Mouse (Mus musculus) layer of hippocampus, adult 8-10 months (tissue): ENCODE measurements around the gene Olfr821. TPM values are rescaled to one million over a fixed set of nuclear protein-coding genes. Genes with fewer than 3 reads are reported as not detected.
"Not testable (repeated sequence)": the region's sequence is repeated elsewhere in the genome, so short reads cannot be mapped to it uniquely, and the experiment has no call there.

Experiments
- DNase-seq, 2 experiments: peaks; one replicate each; pipeline ENCODE4 v3.0.0; 2022; ENCODE audit warnings: low spot score in 2 of 2
- total RNA-seq, 4 experiments: library from RNA; stranded (reverse); gene quantifications; 2 replicates each; pipeline ENCODE4 v1.2.4; 2022

The Olfr821 gene
- under 1 TPM in 1 of 4 experiments, not detected in 3; 0.43 TPM for total RNA-seq

DNA sequence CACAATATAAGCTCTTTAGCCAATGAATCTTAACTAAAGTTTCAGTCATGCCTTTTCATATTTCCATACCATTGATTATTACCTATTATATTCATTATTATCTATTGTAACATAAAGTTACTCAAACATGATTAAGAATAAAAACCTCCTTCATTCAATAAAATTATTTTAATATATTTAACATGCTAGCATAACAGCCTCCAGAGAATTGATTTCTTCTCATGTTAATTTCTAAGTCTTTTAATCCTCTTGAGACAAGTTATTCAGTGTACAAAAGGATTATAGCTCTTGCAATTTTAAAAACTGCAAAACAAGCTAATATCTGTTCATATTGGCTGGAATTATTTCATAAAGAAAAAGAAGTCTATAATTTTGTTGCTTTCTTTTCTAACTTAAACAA lies at the start of gene Olfr821:
Gene Olfr821 (plus strand): TSS at position 301 of the 400 bp plus-strand sequence.
- no peak for DNase-seq

- not testable (repeated sequence) for DNase-seq
Observed at GRCm38 (mm10) chr10:129981867-129982266, 48.3 kb upstream of the Olfr821 start.

DNA sequence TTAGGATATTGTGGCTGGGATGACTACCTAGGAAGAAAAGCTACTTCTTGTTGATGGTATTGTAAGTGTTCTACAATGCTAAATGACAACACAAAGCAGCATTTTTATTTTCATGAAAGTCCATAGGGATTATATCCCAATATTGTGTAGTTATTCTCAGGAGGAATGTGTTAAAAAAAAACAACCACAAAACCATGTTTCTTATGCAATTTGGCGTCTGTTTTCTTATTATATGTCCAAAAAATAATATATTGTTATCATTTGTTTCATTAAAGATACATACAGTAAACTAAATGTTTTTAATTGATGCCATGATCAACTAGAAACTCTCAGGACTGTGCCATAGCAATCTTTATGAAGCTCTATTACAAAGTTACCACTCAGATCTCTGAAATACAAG lies 45.2 kb upstream of the Olfr821 start, which contains the start of gene Gm10310:
Gene Gm10310 (minus strand): TSS at position 101 of the 400 bp plus-strand sequence.
- not testable (repeated sequence) for DNase-seq

DNA sequence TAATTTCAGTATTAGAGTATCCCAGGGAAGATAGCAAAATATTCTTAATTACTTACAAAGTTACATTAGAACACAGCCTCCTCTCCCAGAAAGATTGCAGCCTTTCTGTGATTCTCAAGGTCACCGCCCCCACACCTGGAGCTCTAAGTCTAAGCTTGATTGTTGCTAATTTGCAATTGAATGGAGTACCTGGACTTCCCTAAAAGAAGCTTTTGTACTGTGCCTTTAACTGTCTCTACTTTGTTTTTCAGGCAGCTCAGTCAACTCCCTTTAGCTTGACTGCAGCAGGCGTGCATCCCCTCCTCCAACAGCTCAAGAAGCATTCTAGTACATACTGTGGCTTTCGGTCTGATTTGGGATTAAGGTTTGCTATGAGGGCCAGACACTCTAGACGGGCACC lies 26.0 kb upstream of the Olfr821 start:
- DNase-seq: not testable (repeated sequence)

GRCm38 (mm10) chr10:130005366-130005765 lies 24.8 kb upstream of the Olfr821 start:
- DNase-seq: not testable (repeated sequence)

- no peak for DNase-seq
Observed at GRCm38 (mm10) chr10:130012321-130012720, 17.8 kb upstream of the Olfr821 start, which contains the start of gene Olfr820. Gene Olfr820, plus strand, starts transcription at chr10:130012621.

GRCm38 (mm10) chr10:130037096-130037495 lies 6.9 kb downstream of the Olfr821 start:
- no peak for DNase-seq

GRCm38 (mm10) chr10:130070910-130071309 lies 40.8 kb downstream of the Olfr821 start, which contains the start of gene Olfr822:
Gene Olfr822, plus strand, starts transcription at chr10:130071210.
- DNase-seq: no peak

Other genes with a start within 250 kb of the Olfr821 start
- gene Olfr810, start 235.4 kb upstream of the Olfr821 start, total RNA-seq: not detected
- not detected for gene Olfr811, start 226.0 kb upstream of the Olfr821 start, total RNA-seq
- not detected for gene Olfr812, start 184.3 kb upstream of the Olfr821 start, total RNA-seq
- gene Olfr813, start 175.0 kb upstream of the Olfr821 start, total RNA-seq: not detected
- not detected for gene Olfr814, start 150.5 kb upstream of the Olfr821 start, total RNA-seq
- not detected for gene Olfr815, start 124.5 kb upstream of the Olfr821 start, total RNA-seq
- not detected for gene Olfr816, start 114.8 kb upstream of the Olfr821 start, total RNA-seq
- not detected for gene Olfr818, start 81.2 kb upstream of the Olfr821 start, total RNA-seq
- gene Olfr819, start 63.1 kb upstream of the Olfr821 start, total RNA-seq: not detected
- gene Olfr247, start 54.2 kb upstream of the Olfr821 start, total RNA-seq: not detected
- gene Gm10310, start 45.3 kb upstream of the Olfr821 start, total RNA-seq: not detected
- gene Olfr820, start 17.7 kb upstream of the Olfr821 start, total RNA-seq: not detected
- not detected for gene Olfr822, start 40.9 kb downstream of the Olfr821 start, total RNA-seq
- gene Olfr823, start 85.0 kb downstream of the Olfr821 start, total RNA-seq: not detected
- not detected for gene Olfr824, start 99.7 kb downstream of the Olfr821 start, total RNA-seq
- gene Olfr825, start 136.4 kb downstream of the Olfr821 start, total RNA-seq: not detected
- not detected for gene Olfr826, start 153.8 kb downstream of the Olfr821 start, total RNA-seq
- not detected for gene Olfr827, start 184.1 kb downstream of the Olfr821 start, total RNA-seq
- gene Neurod4, start 249.9 kb downstream of the Olfr821 start, total RNA-seq: under 1 TPM in 2 of 4 experiments, not detected in 2; 0.22 to 0.32 TPM